Mouse (Mus musculus) limb, embryonic 11.5 days (tissue): ENCODE results near the gene Sinhcaf. TPM values are rescaled to one million over a fixed set of nuclear protein-coding genes. Genes with fewer than 3 reads are reported as not detected.

Experiments used
- ATAC-seq: fragments of 200-750 bp; cut with Nextera tagmentation; 2 replicates; pipeline ENCODE4 v1.8.0; 2017; ENCODE audit warnings: low read depth; ENCODE audit not compliant: insufficient number of reproducible peaks, low FRiP score, low TSS enrichment
- DNase-seq: peaks from one replicate; pipeline ENCODE4 v3.0.0-alpha.2; 2015; ENCODE audit warnings: low spot score
- H3K27ac ChIP-seq: fragments of 300-500 bp; sonication (generic); replicated peaks from 2 replicates; pipeline ENCODE4 v1.5.1; 2014; ENCODE audit warnings: low read depth, mild to moderate bottlenecking, low read length
- H3K27me3 ChIP-seq: fragments of 300-500 bp; sonication (generic); 2 replicates; pipeline ENCODE4 v1.6.1; 2014; ENCODE audit warnings: mild to moderate bottlenecking, low read length, mixed read lengths; ENCODE audit not compliant: control insufficient read depth, insufficient read depth
- H3K36me3 ChIP-seq: fragments of 300-500 bp; sonication (generic); 2 replicates; pipeline ENCODE4 v1.6.1; 2014; ENCODE audit warnings: mild to moderate bottlenecking, low read length, moderate library complexity, mixed read lengths; ENCODE audit not compliant: control insufficient read depth, insufficient read depth
- H3K4me1 ChIP-seq: fragments of 300-500 bp; sonication (generic); 2 replicates; pipeline ENCODE4 v1.6.1; 2014; ENCODE audit warnings: low read length, mixed read lengths; ENCODE audit not compliant: control insufficient read depth, insufficient read depth
- H3K4me2 ChIP-seq: fragments of 300-500 bp; sonication (generic); 2 replicates; pipeline ENCODE4 v1.6.1; 2014; ENCODE audit warnings: low read depth, mild to moderate bottlenecking, moderate library complexity; ENCODE audit not compliant: severe bottlenecking
- H3K4me3 ChIP-seq: fragments of 300-500 bp; sonication (generic); 2 replicates; pipeline ENCODE4 v1.5.1; 2014; ENCODE audit warnings: low read depth, low read length
- H3K9ac ChIP-seq: fragments of 300-500 bp; sonication (generic); 2 replicates; pipeline ENCODE4 v1.6.1; 2014; ENCODE audit warnings: mild to moderate bottlenecking, low read length
- H3K9me3 ChIP-seq: fragments of 300-500 bp; sonication (generic); 2 replicates; pipeline ENCODE4 v1.6.1; 2016; ENCODE audit warnings: low read length; ENCODE audit not compliant: control insufficient read depth
- WGBS: fragments of 180-500 bp; shearing (Covaris S2); extraction: QIAGEN DNeasy Blood & Tissue Kit; methylation state at CpG from one replicate; pipeline ENCODE4 v1.1.7; 2014; 5-methylcytosine and 5-hydroxymethylcytosine counted together
- polyA plus RNA-seq: library from polyadenylated mRNA; unstranded; fragments of >200 nt; fragmentation: Nextera tagmentation; extraction: Ambion mirVana; gene quantifications from 2 replicates; pipeline ENCODE4 v1.2.1, GENCODE M21; 2014

The Sinhcaf gene
- polyA plus RNA-seq, 1 experiment from 2014 or later: 224 TPM

- no peak overlapping the region for H3K27ac ChIP-seq
- H3K4me3 ChIP-seq: no peak overlapping the region
- H3K27me3 ChIP-seq: no peaks in the 10 kb centered on the region
- 63% methylated on average over 3 of the region's 3 CpGs for WGBS
- no peaks in the 10 kb centered on the region for H3K36me3 ChIP-seq
- ATAC-seq (no peak), DNase-seq (no peak)
- H3K9me3 ChIP-seq: no peaks in the 10 kb centered on the region
- H3K4me2 ChIP-seq: no peak overlapping the region
- no peaks in the 10 kb centered on the region for H3K4me1 ChIP-seq
- no peak overlapping the region for H3K9ac ChIP-seq
These were observed 34.2 kb upstream of the Sinhcaf start for GRCm38 (mm10) chr6:148980495-148980894.

GRCm38 (mm10) chr6:148975096-148975495 is 28.8 kb upstream of the Sinhcaf start:
- Histone ChIP-seq H3K36me3 (no peaks in the 10 kb centered on the region), H3K9me3 (no peaks in the 10 kb centered on the region), H3K4me2 (no peak overlapping the region), H3K27me3 (no peaks in the 10 kb centered on the region), H3K27ac (no peak overlapping the region), H3K4me3 (no peak overlapping the region), H3K9ac (no peak overlapping the region), H3K4me1 (no peaks in the 10 kb centered on the region)
- WGBS: 96% methylated on average over 3 of the region's 3 CpGs
- ATAC-seq (no peak), DNase-seq (no peak)

- H3K4me1 ChIP-seq: no peaks in the 10 kb centered on the region
- no peak overlapping the region for H3K9ac ChIP-seq
- no peak for DNase-seq
- H3K27ac ChIP-seq: no peak overlapping the region
- H3K4me2 ChIP-seq: no peak overlapping the region
- WGBS: 85% methylated on average over 2 of the region's 2 CpGs
- no peak for ATAC-seq
- no peaks in the 10 kb centered on the region for H3K27me3 ChIP-seq
- no peaks in the 10 kb centered on the region for H3K36me3 ChIP-seq
- H3K9me3 ChIP-seq: no peaks in the 10 kb centered on the region
- H3K4me3 ChIP-seq: no peak overlapping the region
These were observed 26.6 kb upstream of the Sinhcaf start for GRCm38 (mm10) chr6:148972891-148973290.

GRCm38 (mm10) chr6:148972059-148972848 is 26.0 kb upstream of the Sinhcaf start:
- no peak overlapping the region for H3K4me2 ChIP-seq
- no peak overlapping the region for H3K4me3 ChIP-seq
- no peaks in the 10 kb centered on the region for H3K9me3 ChIP-seq
- 29% methylated on average over 9 of the region's 9 CpGs for WGBS
- H3K36me3 ChIP-seq: no peaks in the 10 kb centered on the region
- DNase-seq: peak; percentile 28
- H3K27me3 ChIP-seq: no peaks in the 10 kb centered on the region
- H3K9ac ChIP-seq: no peak overlapping the region
- H3K27ac ChIP-seq: no peak overlapping the region
- ATAC-seq: 0 out of 2 replicates have a peak, but pooled peaks have one; percentile 4
- H3K4me1 ChIP-seq: no peaks in the 10 kb centered on the region

GRCm38 (mm10) chr6:148971385-148971940 is 25.2 kb upstream of the Sinhcaf start:
- ATAC-seq (no peak), DNase-seq (peak; percentile 26)
- Histone ChIP-seq H3K4me3 (no peak overlapping the region), H3K27ac (no peak overlapping the region), H3K4me1 (no peaks in the 10 kb centered on the region), H3K9me3 (no peaks in the 10 kb centered on the region), H3K4me2 (no peak overlapping the region), H3K27me3 (no peaks in the 10 kb centered on the region), H3K9ac (no peak overlapping the region), H3K36me3 (no peaks in the 10 kb centered on the region)
- WGBS: 32% methylated on average over 9 of the region's 9 CpGs

GRCm38 (mm10) chr6:148961285-148961684 is 15.0 kb upstream of the Sinhcaf start:
- H3K27me3 ChIP-seq: no peaks in the 10 kb centered on the region
- no peak overlapping the region for H3K4me3 ChIP-seq
- WGBS: 38% methylated on average over 1 of the region's 1 CpGs
- no peaks in the 10 kb centered on the region for H3K9me3 ChIP-seq
- ATAC-seq (no peak), DNase-seq (no peak)
- no peaks in the 10 kb centered on the region for H3K36me3 ChIP-seq
- H3K4me1 ChIP-seq: peaks cover 5% of the 10 kb centered on the region; the same call in 1 of the 2 replicates
- no peak overlapping the region for H3K9ac ChIP-seq
- no peak overlapping the region for H3K4me2 ChIP-seq
- H3K27ac ChIP-seq: no peak overlapping the region

GRCm38 (mm10) chr6:148959540-148960238 is 13.4 kb upstream of the Sinhcaf start:
- Histone ChIP-seq H3K4me3 (no peak overlapping the region), H3K36me3 (no peaks in the 10 kb centered on the region), H3K4me1 (peaks cover 5% of the 10 kb centered on the region; the same call in 1 of the 2 replicates), H3K4me2 (no peak overlapping the region), H3K27me3 (no peaks in the 10 kb centered on the region), H3K9me3 (no peaks in the 10 kb centered on the region), H3K9ac (no peak overlapping the region), H3K27ac (no peak overlapping the region; the same call in 1 of the 2 replicates)
- ATAC-seq: no peak
- no peak for DNase-seq
- 26% methylated on average over 4 of the region's 4 CpGs for WGBS

GRCm38 (mm10) chr6:148958712-148959111 is 12.4 kb upstream of the Sinhcaf start:
- no peak for DNase-seq
- Histone ChIP-seq H3K4me1 (peaks cover 5% of the 10 kb centered on the region; the same call in 1 of the 2 replicates), H3K36me3 (no peaks in the 10 kb centered on the region), H3K4me2 (no peak overlapping the region), H3K27ac (no peak overlapping the region), H3K4me3 (no peak overlapping the region), H3K27me3 (no peaks in the 10 kb centered on the region), H3K9ac (no peak overlapping the region), H3K9me3 (no peaks in the 10 kb centered on the region)
- ATAC-seq: no peak
- WGBS: 89% methylated on average over 1 of the region's 1 CpGs
